ENCODE assay signal across 30 mouse cellular contexts in the genomic region with DNA sequence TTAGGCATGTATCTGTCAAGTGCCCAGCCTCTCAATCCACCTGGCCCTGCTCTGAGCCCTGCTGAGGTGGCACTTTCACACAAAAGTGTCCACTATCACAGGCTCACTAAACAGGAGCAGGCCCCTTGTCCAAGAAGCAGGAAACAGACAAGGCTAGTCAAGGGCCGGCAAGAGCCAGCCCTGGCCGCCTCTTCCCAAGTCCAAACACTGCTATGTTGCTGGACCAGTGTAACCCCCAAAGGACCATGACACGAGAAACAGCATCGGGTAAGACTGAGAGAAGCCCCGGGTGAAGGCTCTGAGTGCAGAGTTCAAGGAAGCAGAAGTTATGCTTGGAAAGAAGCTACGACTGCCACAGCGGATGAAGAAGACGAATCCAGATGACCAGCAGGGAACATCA.
"Had no signal": no experiment of that assay in that cellular context is flagged by ENCODE, and none has a peak within 500 bp of the region (broad histone marks: within the 10 kb centered on the region; RNA-seq: fewer than 3 reads in every experiment).

No protein-coding gene starts in this region.

- H3K27ac ChIP-seq: heart, embryonic 13.5 days; heart, embryonic 15.5 days; hindbrain, embryonic 10.5 days; hindbrain, embryonic 12.5 days; hindbrain, embryonic 13.5 days; hindbrain, embryonic 14.5 days; hindbrain, embryonic 15.5 days; hindbrain, postnatal 0 days; intestine, embryonic 15.5 days; kidney, embryonic 15.5 days; kidney, postnatal 0 days; layer of hippocampus, adult 2 months; left cerebral cortex, adult 2 months had no signal

- H3K4me3 ChIP-seq: heart, embryonic 12.5 days; heart, embryonic 13.5 days; heart, embryonic 15.5 days; hindbrain, embryonic 10.5 days; hindbrain, embryonic 12.5 days; hindbrain, embryonic 13.5 days; hindbrain, embryonic 15.5 days; intestine, embryonic 15.5 days; kidney, embryonic 15.5 days; layer of hippocampus, adult 2 months; left cerebral cortex, adult 2 months had no signal

- DNase-seq: heart, postnatal 10 days; heart, postnatal 14 days; heart, postnatal 36 days; heart, postnatal 4 days; kidney, adult 11 months; kidney, adult 18-20 months; kidney, adult 2 months; kidney, adult 8-10 months; kidney, adult 9 months; kidney, postnatal 10 days; kidney, postnatal 14 days; kidney, postnatal 25 days; kidney, postnatal 36 days; kidney, postnatal 4 days; layer of hippocampus, adult 9-11 months; layer of hippocampus, postnatal 36 days had no signal
